Mouse (Mus musculus) lung, embryonic 16.5 days (tissue): Measurements from ENCODE around the gene Uox. TPM values are rescaled to one million over a fixed set of nuclear protein-coding genes. Genes with fewer than 3 reads are reported as not detected.

ENCODE experiments used
- ATAC-seq: fragments of 200-750 bp; cut with Nextera tagmentation; 2 replicates; pipeline ENCODE4 v1.8.0; 2017; ENCODE audit warnings: low read depth, mild to moderate bottlenecking, moderate library complexity
- H3K27ac ChIP-seq: fragments of 300-500 bp; sonication (generic); 2 replicates; pipeline ENCODE4 v1.5.1; 2014; ENCODE audit warnings: mild to moderate bottlenecking, control low read depth, low read length
- H3K27me3 ChIP-seq: fragments of 300-500 bp; sonication (generic); 2 replicates; pipeline ENCODE4 v1.6.1; 2014; ENCODE audit warnings: low read depth, low read length, mixed read lengths; ENCODE audit not compliant: control insufficient read depth, insufficient read depth
- H3K36me3 ChIP-seq: fragments of 300-500 bp; sonication (generic); 2 replicates; pipeline ENCODE4 v1.6.1; 2014; ENCODE audit warnings: low read length; ENCODE audit not compliant: control insufficient read depth, insufficient read depth
- H3K4me1 ChIP-seq: fragments of 300-500 bp; sonication (generic); replicated peaks from 2 replicates; pipeline ENCODE4 v1.6.1; 2014; ENCODE audit warnings: low read length, mixed read lengths; ENCODE audit not compliant: control insufficient read depth, insufficient read depth
- H3K4me2 ChIP-seq: fragments of 300-500 bp; sonication (generic); 2 replicates; pipeline ENCODE4 v1.6.1; 2014; ENCODE audit warnings: low read depth, low read length, control low read depth
- H3K4me3 ChIP-seq: fragments of 300-500 bp; sonication (generic); 2 replicates; pipeline ENCODE4 v1.5.1; 2014; ENCODE audit warnings: mild to moderate bottlenecking, low read length, control low read depth
- H3K9ac ChIP-seq: fragments of 300-500 bp; sonication (generic); 2 replicates; pipeline ENCODE4 v1.6.1; 2014; ENCODE audit warnings: low read length, control low read depth
- H3K9me3 ChIP-seq: fragments of 300-500 bp; sonication (generic); 2 replicates; pipeline ENCODE4 v1.6.1; 2016; ENCODE audit warnings: low read length; ENCODE audit not compliant: control insufficient read depth
- WGBS: fragments of 180-500 bp; shearing (Covaris S2); extraction: QIAGEN DNeasy Blood & Tissue Kit; methylation state at CpG from one replicate; pipeline ENCODE4 v1.1.7; 2014; 5-methylcytosine and 5-hydroxymethylcytosine counted together
- polyA plus RNA-seq: library from polyadenylated mRNA; unstranded; fragments of >200 nt; fragmentation: Nextera tagmentation; extraction: Ambion mirVana; gene quantifications from 2 replicates; pipeline ENCODE4 v1.2.1, GENCODE M21; 2015

Uox gene
- polyA plus RNA-seq, 1 experiment from 2014 or later: 0.45 TPM

- no peak overlapping the region for H3K27ac ChIP-seq
- 57% methylated on average over 2 of the region's 2 CpGs for WGBS
- H3K4me3 ChIP-seq: no peak overlapping the region
- H3K9me3 ChIP-seq: no peaks in the 10 kb centered on the region
- no peak overlapping the region for H3K9ac ChIP-seq
- H3K27me3 ChIP-seq: no peaks in the 10 kb centered on the region
- no peak overlapping the region for H3K4me2 ChIP-seq
- no peaks in the 10 kb centered on the region for H3K36me3 ChIP-seq
- H3K4me1 ChIP-seq: no peaks in the 10 kb centered on the region
- ATAC-seq: no peak
Observed at GRCm38 (mm10) chr3:146577591-146577990, 7.4 kb downstream of the Uox start.

DNA sequence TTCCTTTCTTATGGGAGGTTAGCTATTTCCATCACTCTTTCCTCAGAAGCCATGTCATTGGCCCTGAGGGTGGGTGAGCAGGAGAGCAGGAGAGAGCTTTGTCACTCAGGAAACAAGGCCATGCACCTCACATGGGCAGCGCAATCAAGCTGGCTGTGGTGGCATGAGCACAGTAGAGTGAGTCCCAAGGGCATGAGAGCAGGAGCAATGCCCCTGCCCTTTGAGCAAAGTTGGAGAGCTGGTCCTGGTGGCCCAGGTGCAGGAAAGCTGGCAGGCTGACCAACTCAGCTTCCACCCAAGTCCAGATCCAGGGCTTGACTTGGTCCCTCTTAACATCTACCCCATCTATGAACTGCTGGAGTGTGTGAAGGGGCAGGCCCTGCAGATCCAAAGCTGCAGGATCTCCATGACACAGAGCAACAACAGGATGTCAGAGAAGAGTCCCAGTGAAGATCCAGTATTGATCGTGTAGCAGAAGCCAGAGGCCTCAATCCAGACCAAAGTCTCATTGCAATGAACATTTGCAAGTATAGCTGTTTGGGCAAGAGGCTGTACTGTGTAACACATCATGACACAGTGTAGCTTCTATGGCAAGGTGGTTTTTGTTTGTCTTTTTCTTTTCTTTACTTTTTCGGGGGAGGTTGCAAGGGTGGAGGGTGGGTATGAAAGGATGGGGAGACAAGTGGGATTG lies 10.0 kb downstream of the Uox start:
- Histone ChIP-seq H3K4me3 (no peak overlapping the region), H3K27me3 (no peaks in the 10 kb centered on the region), H3K4me1 (no peaks in the 10 kb centered on the region), H3K27ac (no peak overlapping the region), H3K9me3 (no peaks in the 10 kb centered on the region), H3K4me2 (no peak overlapping the region), H3K36me3 (no peaks in the 10 kb centered on the region), H3K9ac (no peak overlapping the region)
- no peak for ATAC-seq
- WGBS: 77% methylated on average over 3 of the region's 3 CpGs

DNA sequence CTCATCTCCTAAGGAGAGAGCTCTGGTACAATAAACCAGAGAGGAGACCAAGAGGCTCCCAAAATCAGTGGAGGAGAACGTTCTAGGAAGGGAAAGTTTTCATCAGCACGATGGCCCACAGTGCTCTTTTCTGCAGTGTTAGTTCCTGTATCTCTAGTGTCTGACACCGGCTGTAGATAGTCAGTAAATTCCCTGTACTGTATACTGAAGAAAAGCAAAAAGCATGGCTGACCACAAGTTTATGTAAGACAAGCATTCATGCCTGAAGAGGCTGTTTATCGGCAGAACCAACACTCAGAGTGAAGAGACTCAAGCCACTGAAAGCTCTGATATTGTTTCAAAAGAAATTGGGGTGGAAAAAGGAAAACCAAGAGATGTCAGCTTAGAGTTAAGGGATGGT lies 13.3 kb downstream of the Uox start:
- no peak overlapping the region for H3K27ac ChIP-seq
- no peak overlapping the region for H3K9ac ChIP-seq
- no peak overlapping the region for H3K4me2 ChIP-seq
- 63% methylated on average over 4 of the region's 4 CpGs for WGBS
- H3K4me1 ChIP-seq: no peaks in the 10 kb centered on the region
- ATAC-seq: no peak
- H3K9me3 ChIP-seq: no peaks in the 10 kb centered on the region
- no peak overlapping the region for H3K4me3 ChIP-seq
- H3K36me3 ChIP-seq: no peaks in the 10 kb centered on the region
- H3K27me3 ChIP-seq: no peaks in the 10 kb centered on the region

GRCm38 (mm10) chr3:146583908-146584307 lies 13.7 kb downstream of the Uox start:
- no peak overlapping the region for H3K4me3 ChIP-seq
- H3K9me3 ChIP-seq: no peaks in the 10 kb centered on the region
- WGBS: 53% methylated on average over 5 of the region's 5 CpGs
- no peak overlapping the region for H3K4me2 ChIP-seq
- no peaks in the 10 kb centered on the region for H3K27me3 ChIP-seq
- H3K36me3 ChIP-seq: no peaks in the 10 kb centered on the region
- no peak overlapping the region for H3K9ac ChIP-seq
- H3K27ac ChIP-seq: no peak overlapping the region
- no peak for ATAC-seq
- H3K4me1 ChIP-seq: no peaks in the 10 kb centered on the region

DNA sequence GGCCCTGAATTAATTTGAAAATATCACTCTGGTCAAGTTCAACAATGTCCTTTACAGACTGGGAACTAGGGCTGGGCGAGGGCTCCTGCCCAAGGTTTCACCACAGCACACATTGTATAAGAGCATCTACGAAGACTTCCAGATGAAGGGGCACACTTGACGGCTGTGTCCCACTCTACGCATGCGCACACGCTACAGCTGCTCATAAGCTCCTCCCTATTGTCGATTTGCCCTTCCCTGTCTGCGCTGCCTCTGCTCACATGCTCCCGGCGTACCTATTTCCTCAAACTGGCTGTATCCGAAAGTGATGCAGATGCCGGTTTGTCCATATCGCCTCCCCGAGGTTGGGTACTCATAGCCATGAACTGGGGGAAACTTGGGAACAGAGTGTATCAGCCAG lies 16.4 kb downstream of the Uox start:
- 90% methylated on average over 14 of the region's 14 CpGs for WGBS
- Histone ChIP-seq H3K4me2 (no peak overlapping the region), H3K9ac (no peak overlapping the region), H3K4me1 (no peaks in the 10 kb centered on the region), H3K9me3 (no peaks in the 10 kb centered on the region), H3K27ac (no peak overlapping the region), H3K27me3 (no peaks in the 10 kb centered on the region), H3K4me3 (no peak overlapping the region), H3K36me3 (no peaks in the 10 kb centered on the region)
- no peak for ATAC-seq

- no peak overlapping the region for H3K4me2 ChIP-seq
- no peaks in the 10 kb centered on the region for H3K9me3 ChIP-seq
- H3K27me3 ChIP-seq: no peaks in the 10 kb centered on the region
- 77% methylated on average over 6 of the region's 6 CpGs for WGBS
- no peak for ATAC-seq
- no peaks in the 10 kb centered on the region for H3K4me1 ChIP-seq
- no peak overlapping the region for H3K9ac ChIP-seq
- no peaks in the 10 kb centered on the region for H3K36me3 ChIP-seq
- H3K4me3 ChIP-seq: no peak overlapping the region
- H3K27ac ChIP-seq: no peak overlapping the region
Observed at GRCm38 (mm10) chr3:146589523-146589922, 19.3 kb downstream of the Uox start.

- Histone ChIP-seq H3K4me3 (no peak overlapping the region), H3K27me3 (no peaks in the 10 kb centered on the region), H3K9me3 (no peaks in the 10 kb centered on the region), H3K4me2 (no peak overlapping the region), H3K9ac (no peak overlapping the region), H3K4me1 (no peaks in the 10 kb centered on the region), H3K36me3 (no peaks in the 10 kb centered on the region), H3K27ac (no peak overlapping the region)
- ATAC-seq: no peak
- WGBS: 66% methylated on average over 7 of the region's 7 CpGs
Observed at GRCm38 (mm10) chr3:146591159-146591558, 20.9 kb downstream of the Uox start.

- Histone ChIP-seq H3K9me3 (no peaks in the 10 kb centered on the region), H3K36me3 (no peaks in the 10 kb centered on the region), H3K4me3 (no peak overlapping the region), H3K4me2 (no peak overlapping the region), H3K27me3 (no peaks in the 10 kb centered on the region), H3K4me1 (no peaks in the 10 kb centered on the region), H3K9ac (no peak overlapping the region), H3K27ac (no peak overlapping the region)
- WGBS: 55% methylated on average over 2 of the region's 2 CpGs
- ATAC-seq: no peak
Observed at GRCm38 (mm10) chr3:146591601-146592000, 21.4 kb downstream of the Uox start.

GRCm38 (mm10) chr3:146595440-146595839 lies 25.2 kb downstream of the Uox start:
- peaks cover 5% of the 10 kb centered on the region for H3K4me1 ChIP-seq
- WGBS: 77% methylated on average over 6 of the region's 6 CpGs
- no peaks in the 10 kb centered on the region for H3K9me3 ChIP-seq
- no peak overlapping the region for H3K4me2 ChIP-seq
- H3K36me3 ChIP-seq: no peaks in the 10 kb centered on the region
- no peak overlapping the region for H3K9ac ChIP-seq
- ATAC-seq: no peak
- no peaks in the 10 kb centered on the region for H3K27me3 ChIP-seq
- no peak overlapping the region for H3K4me3 ChIP-seq
- no peak overlapping the region for H3K27ac ChIP-seq

- H3K27ac ChIP-seq: no peak overlapping the region
- no peaks in the 10 kb centered on the region for H3K27me3 ChIP-seq
- peaks cover 5% of the 10 kb centered on the region for H3K4me1 ChIP-seq
- WGBS: 77% methylated on average over 8 of the region's 8 CpGs
- no peak for ATAC-seq
- no peak overlapping the region for H3K4me3 ChIP-seq
- no peak overlapping the region for H3K9ac ChIP-seq
- no peaks in the 10 kb centered on the region for H3K9me3 ChIP-seq
- no peak overlapping the region for H3K4me2 ChIP-seq
- H3K36me3 ChIP-seq: no peaks in the 10 kb centered on the region
Observed at GRCm38 (mm10) chr3:146596387-146596786, 26.2 kb downstream of the Uox start.
